Mouse (Mus musculus) hindbrain, embryonic 15.5 days (tissue): ENCODE results near the gene Iffo1. TPM values are rescaled to one million over a fixed set of nuclear protein-coding genes. Genes with fewer than 3 reads are reported as not detected.

Experiments used
- microRNA-seq: library from miRNA; unstranded; fragments of <30 nt; microRNA quantifications from one replicate; pipeline ENCODE4, GENCODE M21; 2016
- polyA plus RNA-seq: library from polyadenylated mRNA; unstranded; fragments of >200 nt; fragmentation: Nextera tagmentation; extraction: Ambion mirVana; gene quantifications from 2 replicates; pipeline ENCODE4 v1.2.1, GENCODE M21; 2015

Gene Iffo1
- polyA plus RNA-seq, 1 experiment from 2014 or later = 22.1 TPM

Small RNAs within 50 kb of the gene (microRNA-seq; reads per million reads assigned to microRNA genes)
- gene Mir3098 (not detected), gene Mir7045 (not detected)

Other genes starting within 250 kb of the Iffo1 start
- 3.1 and 3.5 TPM in 2 replicates for gene Lag3, start 233.5 kb upstream of the Iffo1 start, polyA plus RNA-seq
- gene Ptms, start 225.1 kb upstream of the Iffo1 start, polyA plus RNA-seq = 766 and 864 TPM in 2 replicates
- gene Mlf2, start 213.9 kb upstream of the Iffo1 start, polyA plus RNA-seq = 565 and 615 TPM in 2 replicates
- gene Cops7a, start 179.7 kb upstream of the Iffo1 start, polyA plus RNA-seq = 92.5 and 102 TPM in 2 replicates
- 58.8 and 73.5 TPM in 2 replicates for gene Pianp, start 148.5 kb upstream of the Iffo1 start, polyA plus RNA-seq
- gene Zfp384, start 136.1 kb upstream of the Iffo1 start, polyA plus RNA-seq = 14.9 and 19.6 TPM in 2 replicates
- 141 and 144 TPM in 2 replicates for gene Ing4, start 105.5 kb upstream of the Iffo1 start, polyA plus RNA-seq
- gene Acrbp, start 95.6 kb upstream of the Iffo1 start, polyA plus RNA-seq = 19.1 and 20.9 TPM in 2 replicates
- gene Lpar5, start 77.3 kb upstream of the Iffo1 start, polyA plus RNA-seq = 0.54 and 1.0 TPM in 2 replicates
- 90.3 and 93.1 TPM in 2 replicates for gene Chd4, start 49.3 kb upstream of the Iffo1 start, polyA plus RNA-seq
- gene Nop2, start 13.3 kb upstream of the Iffo1 start, polyA plus RNA-seq = 47.7 and 49.7 TPM in 2 replicates
- gene Gapdh, start 21.2 kb downstream of the Iffo1 start, polyA plus RNA-seq = 1,531 and 1,630 TPM in 2 replicates
- gene Ncapd2, start 46.5 kb downstream of the Iffo1 start, polyA plus RNA-seq = 51.3 and 57.1 TPM in 2 replicates
- 148 and 150 TPM in 2 replicates for gene Mrpl51, start 46.6 kb downstream of the Iffo1 start, polyA plus RNA-seq
- 28.1 and 28.4 TPM in 2 replicates for gene Vamp1, start 70.3 kb downstream of the Iffo1 start, polyA plus RNA-seq
- gene Tapbpl, start 86.6 kb downstream of the Iffo1 start, polyA plus RNA-seq = 6.8 and 8.2 TPM in 2 replicates
- gene Cd27, start 91.8 kb downstream of the Iffo1 start, polyA plus RNA-seq = 1.6 and 1.7 TPM in 2 replicates
- gene Tuba3a, start 140.8 kb downstream of the Iffo1 start, polyA plus RNA-seq = not detected in 2 replicates
- gene Ltbr, start 168.6 kb downstream of the Iffo1 start, polyA plus RNA-seq = 15.3 and 15.6 TPM in 2 replicates
- gene Scnn1a, start 175.4 kb downstream of the Iffo1 start, polyA plus RNA-seq = 0.41 and 0.66 TPM in 2 replicates
- 14.8 and 16.6 TPM in 2 replicates for gene Tnfrsf1a, start 204.1 kb downstream of the Iffo1 start, polyA plus RNA-seq
- gene Plekhg6, start 235.6 kb downstream of the Iffo1 start, polyA plus RNA-seq = 0.16 and 0.29 TPM in 2 replicates